In the genomic region with DNA sequence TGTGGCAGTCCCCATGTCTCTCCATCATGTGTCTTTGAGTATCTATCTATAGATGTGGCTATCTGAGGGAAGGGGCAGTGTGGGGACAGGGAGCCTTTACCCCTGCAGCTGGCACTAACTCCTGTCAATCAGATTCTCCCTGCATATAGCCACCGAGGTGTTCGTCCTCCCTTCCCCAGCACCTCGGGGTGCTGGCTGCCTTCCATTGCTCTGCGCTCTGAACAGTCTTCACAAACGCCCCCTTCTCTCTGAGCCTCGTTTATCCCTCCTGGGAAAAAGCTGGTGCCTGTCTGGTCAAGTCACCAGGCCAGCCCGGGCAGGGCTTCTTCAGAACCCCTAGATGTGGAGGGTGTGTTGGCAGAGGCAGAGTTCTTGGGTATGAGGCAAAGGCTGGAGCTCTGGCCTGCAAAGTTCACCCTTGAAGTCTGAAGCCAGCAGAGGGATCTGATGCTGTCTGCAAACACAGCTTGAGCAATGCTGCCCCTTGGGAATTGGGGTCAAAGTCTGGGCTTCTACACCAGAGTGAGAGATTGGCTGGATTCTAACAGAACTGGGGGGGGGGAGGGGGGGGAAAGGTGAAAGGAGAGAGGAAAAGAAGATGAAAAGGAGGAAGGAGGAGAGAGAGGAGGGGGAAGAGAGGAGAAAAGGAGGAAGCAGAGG, we compare ENCODE assay signal across 11 mouse cellular contexts.
DNase-seq lines count a peak whose midpoint lies in the region; ATAC-seq lines count a peak whose summit lies in the region.
"Had no signal": no experiment of that assay in that cellular context is flagged by ENCODE, and none has a peak within 500 bp of the region (broad histone marks: within the 10 kb centered on the region; RNA-seq: fewer than 3 reads in every experiment).

No protein-coding gene starts in this region.

- H3K27ac ChIP-seq in heart, embryonic 11.5 days (ENCODE audit: low read depth, low read length): no peak overlapping the region
- H3K27ac ChIP-seq: limb, embryonic 13.5 days had no signal

- no peaks in the 10 kb centered on the region for H3K36me3 ChIP-seq in heart, embryonic 11.5 days (ENCODE audit: control insufficient read depth, insufficient read depth, low read length)
- H3K36me3 ChIP-seq: limb, embryonic 13.5 days had no signal

- no peak overlapping the region for H3K4me2 ChIP-seq in heart, embryonic 11.5 days
- H3K4me2 ChIP-seq: limb, embryonic 13.5 days had no signal

- no peak overlapping the region for H3K9ac ChIP-seq in heart, embryonic 11.5 days (ENCODE audit: low read depth, low read length)
- H3K9ac ChIP-seq: limb, embryonic 13.5 days had no signal

- H3K9me3 ChIP-seq in heart, embryonic 11.5 days (replicated peaks; ENCODE audit: control insufficient read depth, low read length): no peaks in the 10 kb centered on the region
- H3K9me3 ChIP-seq: limb, embryonic 13.5 days had no signal

- H3K27me3 ChIP-seq in heart, embryonic 11.5 days (ENCODE audit: control insufficient read depth, insufficient read depth, low read length): no peaks in the 10 kb centered on the region
- H3K27me3 ChIP-seq: limb, embryonic 13.5 days had no signal

- peak; percentile 67 to 78 for DNase-seq in heart, adult 18-20 months
- peak; percentile 36 for DNase-seq in adipocyte (ENCODE audit: low spot score)
- peak; percentile 51 to 64 for DNase-seq in heart, adult 9 months (ENCODE audit: low spot score in 2 of 2)
- peak; percentile 24 to 48 for DNase-seq in kidney, postnatal 4 days
- DNase-seq in layer of hippocampus, postnatal 10 days (ENCODE audit: low spot score in 2 of 2): no peak
- DNase-seq in cerebellum, postnatal 36 days: no peak
- DNase-seq in natural killer cell, adult 2 months (ENCODE audit: low spot score in 2 of 2): no peak

- H3K4me1 ChIP-seq in heart, embryonic 11.5 days (ENCODE audit: control insufficient read depth, insufficient read depth, low read length): peaks cover 9% of the 10 kb centered on the region
- H3K4me1 ChIP-seq: limb, embryonic 13.5 days had no signal

- ATAC-seq in heart, embryonic 11.5 days (replicated peaks; ENCODE audit: insufficient number of reproducible peaks, low FRiP score, low TSS enrichment): no peak
- ATAC-seq: CD4-positive, CD25-positive, alpha-beta regulatory T cell, adult 4 months had no signal

- no peak overlapping the region for H3K4me3 ChIP-seq in heart, embryonic 11.5 days (ENCODE audit: low read depth, low read length)
- H3K4me3 ChIP-seq: erythroblast, embryonic 14.5 days; limb, embryonic 13.5 days had no signal

- 69% methylated on average over 7 of the region's 7 CpGs for WGBS in heart, embryonic 11.5 days (ENCODE audit: insufficient replicate concordance)

Comparison
In these comparisons a context has a peak if more than half of its experiments do, and no peak if none do; other contexts are left out.
1. DNase-seq: peak in heart, adult 18-20 months (2 of 2), adipocyte (single experiment), heart, adult 9 months (2 of 2) and kidney, postnatal 4 days (2 of 2); none in layer of hippocampus, postnatal 10 days (0 of 2), cerebellum, postnatal 36 days (0 of 2) and natural killer cell, adult 2 months (0 of 2).